Comparison of ENCODE assay signal across 13 mouse cellular contexts in the genomic region with DNA sequence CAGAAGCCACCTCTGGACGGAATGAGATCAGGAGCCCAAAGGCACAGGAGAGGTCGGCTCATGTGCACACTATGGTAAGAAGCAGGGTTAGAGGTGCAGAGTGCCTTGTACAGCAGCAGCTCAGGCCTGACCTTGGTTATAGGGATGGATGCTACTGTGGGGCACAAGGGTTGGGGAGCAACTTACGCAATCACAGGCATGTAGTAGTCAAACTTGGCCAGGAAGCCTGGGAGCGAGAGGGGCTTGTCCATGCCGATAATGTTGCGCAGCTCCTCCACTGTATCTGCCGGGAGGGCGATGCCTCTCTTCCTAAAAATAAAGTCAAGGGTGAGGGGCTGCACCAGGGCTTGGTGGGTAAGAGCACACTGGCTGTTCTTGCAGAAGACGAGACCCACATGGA.
"Had no signal": no experiment of that assay in that cellular context is flagged by ENCODE, and none has a peak within 500 bp of the region (broad histone marks: within the 10 kb centered on the region; RNA-seq: fewer than 3 reads in every experiment).

No protein-coding gene starts in this region.

- H3K9ac ChIP-seq: limb, embryonic 12.5 days; limb, embryonic 15.5 days; liver, embryonic 15.5 days; midbrain, embryonic 12.5 days; midbrain, embryonic 15.5 days; neural tube, embryonic 13.5 days; stomach, embryonic 15.5 days had no signal

- ATAC-seq: midbrain, embryonic 15.5 days had no signal

- DNase-seq: left cerebral cortex, postnatal 4 days; lung, adult 2 months; right cerebral cortex, postnatal 25 days; spleen, adult 18-20 months; thymus, postnatal 25 days had no signal

- H3K9me3 ChIP-seq: limb, embryonic 12.5 days; limb, embryonic 15.5 days; liver, embryonic 15.5 days; midbrain, embryonic 12.5 days; midbrain, embryonic 15.5 days; neural tube, embryonic 13.5 days; stomach, embryonic 15.5 days had no signal

- H3K4me1 ChIP-seq: limb, embryonic 12.5 days; limb, embryonic 15.5 days; midbrain, embryonic 12.5 days; midbrain, embryonic 15.5 days; stomach, embryonic 15.5 days had no signal

- H3K36me3 ChIP-seq: liver, embryonic 15.5 days; midbrain, embryonic 15.5 days; stomach, embryonic 15.5 days had no signal

- H3K4me2 ChIP-seq: limb, embryonic 12.5 days; limb, embryonic 15.5 days; liver, embryonic 11.5 days; liver, embryonic 15.5 days; midbrain, embryonic 12.5 days; midbrain, embryonic 15.5 days; neural tube, embryonic 13.5 days; stomach, embryonic 15.5 days had no signal

- H3K27ac ChIP-seq: limb, embryonic 12.5 days; limb, embryonic 15.5 days; liver, embryonic 15.5 days; midbrain, embryonic 12.5 days; midbrain, embryonic 15.5 days; neural tube, embryonic 13.5 days; stomach, embryonic 15.5 days had no signal

- H3K4me3 ChIP-seq: limb, embryonic 12.5 days; limb, embryonic 15.5 days; liver, embryonic 15.5 days; midbrain, embryonic 12.5 days; midbrain, embryonic 15.5 days; neural tube, embryonic 13.5 days; stomach, embryonic 15.5 days had no signal

- H3K27me3 ChIP-seq: limb, embryonic 12.5 days; limb, embryonic 15.5 days; liver, embryonic 15.5 days; midbrain, embryonic 12.5 days; midbrain, embryonic 15.5 days; neural tube, embryonic 13.5 days; stomach, embryonic 15.5 days had no signal
